8 mouse cellular contexts compared by ENCODE assay signal in genomic region chr6:149010766-149011301, GRCm38 (mm10).
DNase-seq lines count a peak whose midpoint lies in the region; ATAC-seq and TF ChIP-seq lines count a peak whose summit lies in the region.

No protein-coding gene starts in this region.

- no peak for ATAC-seq in heart, postnatal 0 days (ENCODE audit: insufficient read depth, low read depth)
- ATAC-seq in megakaryocyte-erythroid progenitor cell, adult 5-6 weeks (replicated peaks; ENCODE audit: low FRiP score, low TSS enrichment, poor library complexity, severe bottlenecking): peak; percentile 70
- ATAC-seq in erythroid progenitor cell, adult 5-6 weeks (replicated peaks; ENCODE audit: low FRiP score, poor library complexity, severe bottlenecking): no peak
- ATAC-seq in neural tube, embryonic 15.5 days (ENCODE audit: low FRiP score): no peak

- no peak overlapping the region for H3K4me3 ChIP-seq in heart, postnatal 0 days (ENCODE audit: low read depth, low read length)
- H3K4me3 ChIP-seq in thymus, adult 2 months (ENCODE audit: control insufficient read depth, insufficient read depth, low read length): no peak overlapping the region
- no peak overlapping the region for H3K4me3 ChIP-seq in neural tube, embryonic 15.5 days (replicated peaks)

- H3K27ac ChIP-seq in heart, postnatal 0 days (ENCODE audit: low read depth): no peak overlapping the region
- H3K27ac ChIP-seq in thymus, adult 2 months (ENCODE audit: control insufficient read depth, insufficient read depth, low read length): no peak overlapping the region
- H3K27ac ChIP-seq in neural tube, embryonic 15.5 days (replicated peaks): no peak overlapping the region

- H3K9ac ChIP-seq in heart, postnatal 0 days (replicated peaks; ENCODE audit: low read depth, low read length): no peak overlapping the region
- no peak overlapping the region for H3K9ac ChIP-seq in neural tube, embryonic 15.5 days (replicated peaks)

- H3K4me1 ChIP-seq in heart, postnatal 0 days (ENCODE audit: control insufficient read depth, insufficient read depth): no peaks in the 10 kb centered on the region
- H3K4me1 ChIP-seq in thymus, adult 2 months (replicated peaks; ENCODE audit: control insufficient read depth, insufficient read depth, low read length): no peaks in the 10 kb centered on the region
- no peaks in the 10 kb centered on the region for H3K4me1 ChIP-seq in neural tube, embryonic 15.5 days

- intact Hi-C loops in heart, postnatal 36 days (cut with DNase I): loop anchor here (1.0 to 5.0 kb wide), 2 partner anchors 108 to 366 kb away; no protein-coding TSS in a partner anchor

- no peaks in the 10 kb centered on the region for H3K9me3 ChIP-seq in heart, postnatal 0 days (replicated peaks; ENCODE audit: control insufficient read depth, low read length)
- no peaks in the 10 kb centered on the region for H3K9me3 ChIP-seq in neural tube, embryonic 15.5 days (replicated peaks)

- no peak for TF ChIP-seq POLR2A in thymus, adult 2 months (IDR thresholded peaks at IDR 0.05; ENCODE audit: control insufficient read depth, extremely low read depth, insufficient read depth, low read length, poor library complexity)

- TF ChIP-seq CTCF in heart, postnatal 0 days (IDR thresholded peaks at IDR 0.05; ENCODE audit: low read depth): peak; percentile 47
- no peak for TF ChIP-seq CTCF in thymus, adult 2 months (IDR thresholded peaks at IDR 0.05; ENCODE audit: borderline replicate concordance, control insufficient read depth, extremely low read depth, insufficient read depth, low read length, poor library complexity)

- DNase-seq in heart, postnatal 0 days (ENCODE audit: low spot score): peak; percentile 37
- no peak for DNase-seq in heart, postnatal 36 days
- peak; percentile 40 for DNase-seq in thymus, postnatal 0 days (ENCODE audit: low spot score)
- no peak for DNase-seq in thymus, adult 2 months
- DNase-seq in embryo, embryonic 10.5 days (ENCODE audit: low spot score): peak; percentile 72

- H3K4me2 ChIP-seq in heart, postnatal 0 days (ENCODE audit: low read depth, low read length): no peak overlapping the region
- no peak overlapping the region for H3K4me2 ChIP-seq in neural tube, embryonic 15.5 days

- no peak for TF ChIP-seq EP300 in heart, postnatal 0 days (IDR thresholded peaks at IDR 0.05; ENCODE audit: low read depth)

- no peaks in the 10 kb centered on the region for H3K27me3 ChIP-seq in heart, postnatal 0 days (ENCODE audit: control insufficient read depth, insufficient read depth, low read length)
- H3K27me3 ChIP-seq in thymus, adult 2 months (ENCODE audit: control insufficient read depth, insufficient read depth, low read length): no peaks in the 10 kb centered on the region
- H3K27me3 ChIP-seq in neural tube, embryonic 15.5 days (replicated peaks): no peaks in the 10 kb centered on the region

- H3K36me3 ChIP-seq in heart, postnatal 0 days (replicated peaks; ENCODE audit: control insufficient read depth, insufficient read depth, low read length): peaks cover 55% of the 10 kb centered on the region
- H3K36me3 ChIP-seq in thymus, adult 2 months (ENCODE audit: control insufficient read depth, insufficient read depth, low read length): no peaks in the 10 kb centered on the region
- peaks cover 67% of the 10 kb centered on the region for H3K36me3 ChIP-seq in neural tube, embryonic 15.5 days

Comparison
In these comparisons a context has a peak if more than half of its experiments do, and no peak if none do; other contexts are left out.
1. DNase-seq: peak in heart, postnatal 0 days (single experiment), thymus, postnatal 0 days (single experiment) and embryo, embryonic 10.5 days (single experiment); none in heart, postnatal 36 days (0 of 2) and thymus, adult 2 months (single experiment).